Mouse (Mus musculus) neutrophil, adult 5-6 weeks (primary cell): ENCODE results near the gene Cdh23. TPM values are rescaled to one million over a fixed set of nuclear protein-coding genes. Genes with fewer than 3 reads are reported as not detected.
A peak's percentile ranks its signal among the peaks of the same experiment; 100 is the strongest.

Experiments
- ATAC-seq: fragments of 151-379, 151-347 bp; 2 replicates; pipeline ENCODE4 v1.8.0; 2017; ENCODE audit warnings: mild to moderate bottlenecking, moderate TSS enrichment; ENCODE audit not compliant: insufficient number of reproducible peaks, poor library complexity, low FRiP score, severe bottlenecking; ENCODE audit errors: extremely low read depth
- total RNA-seq: library from RNA; stranded (forward); fragments of 200-1000 nt; gene quantifications from 2 replicates; pipeline ENCODE4 v1.2.3, GENCODE M21; 2017

Gene Cdh23
- total RNA-seq, 1 experiment from 2014 or later = 1.9 TPM

DNA sequence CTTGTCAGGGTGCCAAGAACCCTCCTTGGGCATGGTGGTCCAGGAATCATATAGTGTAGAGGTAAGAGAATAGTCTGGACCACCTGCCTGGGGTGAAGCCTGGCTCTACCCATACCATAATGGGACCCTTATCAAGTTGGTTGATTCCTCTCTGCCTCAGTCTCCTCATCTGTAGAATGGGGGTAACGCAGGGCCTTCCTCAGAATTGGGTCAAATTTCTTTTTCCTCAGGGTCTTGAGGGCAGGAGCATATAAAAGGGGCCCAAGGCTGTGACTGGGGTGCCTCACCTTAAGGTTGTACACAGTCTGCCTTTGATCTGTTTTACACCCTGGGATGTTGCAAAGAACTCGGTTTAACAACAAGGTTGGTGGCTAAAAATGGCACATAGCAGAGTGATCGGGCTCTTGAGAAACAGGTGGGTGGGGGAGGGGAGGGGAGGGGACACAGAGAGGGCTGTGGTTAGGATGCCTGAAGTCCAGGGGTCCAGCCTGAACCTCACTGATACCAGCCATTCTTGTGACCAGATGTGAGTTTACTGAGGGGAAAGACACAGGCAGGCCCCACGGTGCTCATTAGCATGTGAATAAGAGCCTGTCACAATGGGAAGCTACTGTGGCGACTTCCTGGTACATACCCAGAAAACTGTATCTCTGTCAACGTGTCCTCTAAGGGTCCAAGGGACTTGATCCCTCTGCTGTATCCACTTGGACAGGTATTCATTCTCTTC lies 305.9 kb downstream of the Cdh23 start:
- no peak for ATAC-seq

GRCm38 (mm10) chr10:60389447-60389865 lies 306.8 kb downstream of the Cdh23 start:
- peak; percentile 64 for ATAC-seq

DNA sequence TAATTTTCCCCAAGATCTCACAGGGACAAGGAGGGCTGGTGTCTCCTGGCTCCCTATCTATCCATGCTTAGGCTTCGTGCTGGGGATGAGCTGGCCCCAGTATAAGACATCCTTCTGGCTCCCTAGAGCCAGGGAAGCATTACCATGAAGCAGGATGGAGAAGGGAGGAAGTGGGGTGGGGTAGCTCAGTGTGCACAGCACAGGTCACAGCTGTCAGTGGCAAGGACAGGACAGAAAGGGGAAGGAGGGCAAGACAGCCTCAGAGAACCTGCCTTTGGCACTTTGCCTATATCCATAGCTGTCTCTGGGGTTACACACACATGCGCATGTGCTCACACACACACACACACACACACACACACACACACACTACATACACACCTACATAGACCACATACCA lies 308.0 kb downstream of the Cdh23 start:
- peak; percentile 39 for ATAC-seq

DNA sequence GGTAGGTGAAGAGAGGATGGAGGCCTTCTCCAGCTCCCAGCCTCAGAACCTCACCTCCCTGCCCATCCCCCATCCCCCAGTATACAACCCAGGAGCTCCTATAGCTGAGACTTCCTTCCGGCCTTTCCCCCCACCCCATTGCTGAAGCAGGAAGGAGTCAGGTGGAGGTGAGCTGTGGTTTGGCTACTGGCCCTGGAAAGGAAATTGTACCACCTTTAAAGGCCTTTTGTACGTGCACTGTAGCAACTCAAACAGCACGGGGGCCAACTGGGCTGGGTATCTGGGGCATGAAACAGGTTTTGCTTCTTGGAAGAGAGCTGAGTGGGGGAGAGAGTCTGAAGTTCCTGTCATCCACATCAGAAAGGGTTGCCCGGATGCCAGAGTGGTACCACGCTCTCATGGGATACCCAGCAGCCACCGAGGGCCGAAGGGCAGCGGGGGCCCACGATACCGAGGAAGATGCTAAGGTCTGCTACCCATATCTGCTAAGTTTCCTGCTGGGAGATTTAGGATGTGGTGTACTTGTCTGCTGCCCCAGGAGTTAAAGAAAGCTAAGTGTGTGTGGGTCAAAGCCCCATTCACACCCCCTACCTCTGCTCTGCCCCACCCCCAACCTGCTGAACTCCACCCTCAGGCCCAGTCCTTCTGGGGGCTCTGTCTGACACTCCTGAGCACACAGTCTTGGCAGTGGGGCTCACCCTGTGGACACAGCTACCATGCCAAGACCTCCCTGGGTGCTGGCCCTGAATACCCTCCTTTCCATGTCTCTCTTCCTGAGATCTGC lies 315.0 kb downstream of the Cdh23 start:
- ATAC-seq = peak; percentile 17; the same call in 1 of the 2 replicates

DNA sequence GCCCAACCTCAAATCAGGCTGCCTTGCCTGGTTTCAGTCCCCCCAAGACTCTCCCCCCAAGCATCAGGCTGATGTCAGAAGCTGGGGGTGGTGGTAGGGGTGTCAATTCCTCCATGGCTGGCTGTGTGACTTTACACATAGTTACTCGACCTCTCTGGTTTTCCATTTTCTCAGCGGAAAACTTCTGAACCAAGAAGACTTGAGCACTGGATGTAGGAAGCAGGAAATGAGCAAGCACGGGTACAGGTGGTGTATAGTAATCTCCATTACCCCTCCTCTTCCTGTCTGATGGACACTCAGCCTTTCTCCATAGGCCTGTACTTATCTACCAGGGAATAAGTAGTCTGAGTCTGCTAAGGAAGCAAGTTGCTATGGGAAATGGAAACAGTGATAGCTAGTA lies 316.1 kb downstream of the Cdh23 start:
- ATAC-seq = no peak

DNA sequence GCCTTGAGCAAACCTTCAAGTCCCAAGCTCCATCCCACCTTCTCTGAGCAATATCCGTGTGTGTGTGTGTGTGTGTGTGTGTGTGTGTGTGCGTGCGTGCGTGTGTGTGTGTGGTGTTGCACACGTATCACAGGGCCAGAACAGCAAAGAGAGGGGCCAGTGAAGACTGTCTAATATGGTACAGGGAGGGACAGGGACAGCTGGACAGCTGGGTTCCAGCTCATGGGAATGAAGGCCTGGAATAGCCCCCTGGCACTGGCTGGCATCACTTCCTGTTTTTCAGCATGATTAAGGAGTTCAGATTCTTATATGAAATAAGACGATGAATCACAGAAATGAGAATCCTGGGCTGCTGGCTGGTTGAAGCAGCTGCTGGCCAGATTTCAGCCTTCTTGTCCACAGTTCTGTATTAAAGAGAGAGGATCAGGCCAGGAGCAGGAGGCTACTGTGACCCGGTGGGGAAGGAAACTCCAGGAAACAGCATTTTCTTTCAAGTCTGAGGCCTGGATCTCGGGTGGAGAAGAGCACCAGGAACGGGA lies 316.8 kb downstream of the Cdh23 start:
- ATAC-seq = no peak

DNA sequence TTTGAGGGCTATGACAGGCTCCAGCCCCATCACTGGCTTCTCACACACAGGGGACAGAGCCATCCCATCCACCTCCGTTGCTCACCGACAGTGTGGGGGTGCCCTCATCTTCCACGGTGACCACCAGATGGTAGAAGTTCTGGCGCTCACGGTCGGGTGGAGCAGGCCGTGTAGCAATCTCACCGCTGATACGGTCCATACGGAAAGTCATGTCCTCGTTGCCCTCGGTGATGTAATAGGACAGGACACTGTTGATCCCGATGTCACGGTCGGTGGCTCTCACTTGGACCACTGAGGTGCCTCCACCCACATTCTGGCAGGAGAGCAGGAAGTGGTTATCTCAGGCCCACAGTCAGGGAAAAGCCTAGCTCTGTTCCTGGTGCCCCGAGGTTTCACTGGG lies 319.6 kb downstream of the Cdh23 start:
- ATAC-seq = no peak

DNA sequence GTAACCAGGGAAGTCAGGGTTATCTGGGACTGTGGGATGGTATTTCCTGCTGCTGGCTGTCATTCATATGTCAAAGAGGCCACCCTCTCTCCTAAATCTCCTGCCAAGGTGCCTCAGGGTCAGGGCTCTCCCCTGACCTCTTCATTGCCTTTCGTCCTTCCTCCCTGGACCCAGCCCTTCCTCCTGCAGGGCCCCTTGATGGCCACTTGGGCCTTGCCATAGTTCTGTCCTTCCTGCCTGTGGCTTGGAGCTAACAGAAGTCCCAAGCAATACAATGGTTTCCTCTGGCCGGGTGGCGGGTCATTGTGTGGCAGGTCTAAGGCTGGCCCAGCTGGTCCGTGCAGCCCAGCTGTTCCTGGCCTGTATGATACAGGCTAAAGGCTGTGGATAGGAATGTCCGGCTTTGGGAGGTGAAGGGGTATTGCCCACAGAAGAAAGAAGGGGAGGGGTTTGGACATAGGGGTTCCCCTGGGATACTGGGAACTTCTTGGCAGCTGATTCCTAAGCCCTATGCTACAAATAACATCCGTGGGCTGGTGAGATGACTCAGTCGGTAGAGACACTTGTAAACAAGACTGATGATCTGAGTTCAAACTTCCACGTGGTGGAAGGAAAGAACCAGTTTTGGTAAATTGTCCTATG lies 322.2 kb downstream of the Cdh23 start:
- ATAC-seq = no peak

GRCm38 (mm10) chr10:60373543-60373936 lies 322.8 kb downstream of the Cdh23 start:
- no peak for ATAC-seq

- peak; percentile 23 for ATAC-seq
Measured at GRCm38 (mm10) chr10:60371596-60372386, 324.5 kb downstream of the Cdh23 start.

DNA sequence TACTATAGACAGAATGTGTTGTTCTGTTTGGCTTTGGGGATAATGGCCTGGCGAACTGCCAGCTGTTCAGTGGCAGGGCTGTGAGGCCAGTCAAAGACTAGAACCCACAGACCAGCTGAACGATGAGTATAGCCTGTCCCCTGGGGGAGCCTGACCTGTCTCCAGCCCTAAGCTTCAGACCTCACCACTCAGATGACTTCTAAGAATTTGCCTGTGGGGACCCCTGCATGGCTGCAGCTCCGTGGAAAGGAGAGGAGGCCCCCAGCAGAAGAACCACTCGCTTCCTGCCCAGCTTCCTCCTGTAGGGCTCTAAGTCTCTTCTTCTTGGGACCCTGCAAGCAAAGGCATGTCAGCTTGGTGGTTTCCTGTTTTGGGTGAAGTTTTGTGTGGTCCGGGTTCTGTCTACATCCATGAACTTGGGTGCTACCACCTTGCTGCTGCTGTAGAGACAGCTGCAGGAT lies 325.7 kb downstream of the Cdh23 start:
- peak; percentile 5; the same call in 1 of the 2 replicates for ATAC-seq

DNA sequence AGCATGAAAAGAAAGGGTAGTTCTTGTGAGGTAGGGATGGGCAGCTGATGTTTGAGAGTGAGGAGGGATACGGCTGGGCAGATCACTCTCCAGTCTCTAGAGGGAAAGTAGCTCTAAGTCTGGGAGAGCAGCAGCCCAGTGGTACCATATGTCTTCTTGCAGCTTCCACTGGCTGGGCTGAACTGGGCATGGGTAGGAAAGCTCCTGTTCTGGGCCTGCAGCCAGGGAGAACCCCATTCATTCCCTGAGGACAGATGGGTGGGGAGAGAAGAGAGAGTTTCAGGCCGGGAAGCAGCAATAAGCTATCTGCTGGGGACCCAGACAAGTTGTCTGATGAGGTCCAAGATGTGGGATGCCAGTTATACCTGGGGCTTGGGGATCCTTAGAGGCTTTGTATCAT lies 326.2 kb downstream of the Cdh23 start:
- no peak for ATAC-seq

DNA sequence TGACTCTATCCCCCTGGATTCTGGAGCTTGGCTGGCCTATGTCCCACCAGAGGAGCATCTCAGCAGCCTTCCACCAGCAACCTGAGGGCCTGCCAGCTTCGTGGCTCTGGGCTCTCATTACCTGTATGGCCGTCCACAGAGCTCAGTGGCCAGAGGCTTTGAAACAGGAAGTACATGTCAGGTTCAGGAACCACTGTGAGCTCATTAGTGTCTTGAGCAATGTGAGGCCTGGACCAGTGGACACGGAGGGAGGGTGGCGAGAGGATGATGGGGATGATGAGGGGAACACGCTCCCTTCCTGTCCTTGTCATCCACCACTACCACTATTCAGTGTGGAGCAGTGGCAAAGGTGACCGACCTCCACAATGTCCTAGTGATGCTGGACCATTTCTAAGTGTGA lies 326.9 kb downstream of the Cdh23 start:
- ATAC-seq = peak; percentile 69

GRCm38 (mm10) chr10:60367904-60368303 lies 328.4 kb downstream of the Cdh23 start:
- no peak for ATAC-seq

GRCm38 (mm10) chr10:60367145-60367544 lies 329.1 kb downstream of the Cdh23 start:
- peak; percentile 16 for ATAC-seq

DNA sequence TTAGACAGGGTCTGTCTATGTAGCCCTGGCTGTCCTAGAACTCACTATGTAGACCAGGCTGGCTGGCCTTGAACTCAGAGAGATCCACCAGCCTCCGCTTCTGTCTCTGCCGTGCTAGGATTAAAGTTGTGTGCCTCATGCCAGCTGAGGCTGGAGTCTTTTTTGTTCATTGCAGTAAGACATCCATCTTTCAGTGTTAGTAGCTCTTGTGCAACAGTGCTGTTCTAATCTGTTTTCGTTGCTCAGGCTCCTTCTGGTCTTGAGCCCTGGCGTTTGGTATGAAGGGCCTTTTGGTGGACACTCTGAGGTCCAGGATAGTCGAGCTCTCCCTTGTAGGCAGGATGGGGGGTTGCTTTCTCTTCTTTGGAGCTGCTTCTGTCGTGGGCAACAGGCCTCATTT lies 332.9 kb downstream of the Cdh23 start:
- no peak for ATAC-seq

- ATAC-seq = no peak
Measured at GRCm38 (mm10) chr10:60362310-60362628, 334.0 kb downstream of the Cdh23 start.

GRCm38 (mm10) chr10:60361615-60362309 lies 334.5 kb downstream of the Cdh23 start:
- no peak for ATAC-seq
